Mouse (Mus musculus) thymus, adult 2 months (tissue): ENCODE results near the gene Brd3os. TPM values are rescaled to one million over a fixed set of nuclear protein-coding genes. Genes with fewer than 3 reads are reported as not detected.

ENCODE experiments used
- DNase-seq: peaks from one replicate; pipeline ENCODE4 v3.0.0; 2021
- H3K27ac ChIP-seq: fragments of 200-500 bp; 2 replicates; pipeline ENCODE4 v1.5.1; 2012; ENCODE audit warnings: low read length, control low read depth; ENCODE audit not compliant: control insufficient read depth, insufficient read depth
- H3K27me3 ChIP-seq: fragments of 200-500 bp; 2 replicates; pipeline ENCODE4 v1.6.1; 2012; ENCODE audit warnings: mild to moderate bottlenecking, low read length, moderate library complexity, mixed read lengths; ENCODE audit not compliant: control insufficient read depth, insufficient read depth
- H3K36me3 ChIP-seq: fragments of 200-500 bp; 2 replicates; pipeline ENCODE4 v1.6.1; 2012; ENCODE audit warnings: mild to moderate bottlenecking, low read length, moderate library complexity; ENCODE audit not compliant: control insufficient read depth, insufficient read depth
- H3K4me1 ChIP-seq: fragments of 200-500 bp; replicated peaks from 2 replicates; pipeline ENCODE4 v1.6.1; 2012; ENCODE audit warnings: low read length; ENCODE audit not compliant: control insufficient read depth, insufficient read depth
- H3K4me3 ChIP-seq: fragments of 200-500 bp; 2 replicates; pipeline ENCODE4 v1.5.1; 2012; ENCODE audit warnings: mild to moderate bottlenecking, low read length, control low read depth, moderate library complexity; ENCODE audit not compliant: control insufficient read depth, insufficient read depth
- CTCF ChIP-seq: fragments of 200-500 bp; IDR thresholded peaks from 2 replicates; pipeline ENCODE4 v1.5.1; 2012; ENCODE audit warnings: mild to moderate bottlenecking, control low read depth, low read length, moderate library complexity, borderline replicate concordance; ENCODE audit not compliant: control insufficient read depth, poor library complexity, insufficient read depth; ENCODE audit errors: extremely low read depth
- POLR2A ChIP-seq: fragments of 200-500 bp; IDR thresholded peaks from 2 replicates; pipeline ENCODE4 v1.6.1; 2012; ENCODE audit warnings: mild to moderate bottlenecking, low read length, control low read depth, moderate library complexity; ENCODE audit not compliant: control insufficient read depth, poor library complexity, insufficient read depth; ENCODE audit errors: extremely low read depth
- WGBS: fragments of 180-500 bp; shearing (Covaris S2); methylation state at CpG from one replicate; pipeline ENCODE4 v1.1.7; 2018; 5-methylcytosine and 5-hydroxymethylcytosine counted together
- polyA plus RNA-seq: library from polyadenylated mRNA; depleted of rRNA; stranded (reverse); fragments of >200 nt; gene quantifications from 2 replicates; pipeline ENCODE4 v1.2.3, GENCODE M21; 2012; rRNA removed

Gene Brd3os
- polyA plus RNA-seq, 1 experiment, result 1.9 TPM

DNA sequence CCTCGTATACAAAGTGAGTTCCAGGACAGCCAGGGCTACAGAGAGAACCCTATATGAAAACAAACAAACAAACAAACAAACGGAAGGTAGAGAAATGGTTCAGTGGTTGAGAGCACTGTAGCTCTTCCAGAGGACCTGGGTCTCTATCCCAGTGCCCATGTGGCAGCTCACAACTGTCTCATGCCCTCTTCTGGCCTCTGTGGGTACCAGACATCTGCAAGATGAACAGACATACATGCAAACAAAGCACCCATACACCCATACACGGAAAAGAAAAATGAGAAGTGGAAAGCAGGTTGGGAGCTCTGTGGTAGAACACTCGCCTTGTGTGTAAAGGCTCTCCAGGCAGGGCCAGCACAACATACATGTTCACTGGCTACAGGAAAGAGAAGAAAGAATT, 38.2 kb downstream of the Brd3os start:
- H3K36me3 ChIP-seq, result no peaks in the 10 kb centered on the region
- H3K27ac ChIP-seq, result no peak overlapping the region
- no peak for TF ChIP-seq CTCF
- TF ChIP-seq POLR2A, result no peak

DNA sequence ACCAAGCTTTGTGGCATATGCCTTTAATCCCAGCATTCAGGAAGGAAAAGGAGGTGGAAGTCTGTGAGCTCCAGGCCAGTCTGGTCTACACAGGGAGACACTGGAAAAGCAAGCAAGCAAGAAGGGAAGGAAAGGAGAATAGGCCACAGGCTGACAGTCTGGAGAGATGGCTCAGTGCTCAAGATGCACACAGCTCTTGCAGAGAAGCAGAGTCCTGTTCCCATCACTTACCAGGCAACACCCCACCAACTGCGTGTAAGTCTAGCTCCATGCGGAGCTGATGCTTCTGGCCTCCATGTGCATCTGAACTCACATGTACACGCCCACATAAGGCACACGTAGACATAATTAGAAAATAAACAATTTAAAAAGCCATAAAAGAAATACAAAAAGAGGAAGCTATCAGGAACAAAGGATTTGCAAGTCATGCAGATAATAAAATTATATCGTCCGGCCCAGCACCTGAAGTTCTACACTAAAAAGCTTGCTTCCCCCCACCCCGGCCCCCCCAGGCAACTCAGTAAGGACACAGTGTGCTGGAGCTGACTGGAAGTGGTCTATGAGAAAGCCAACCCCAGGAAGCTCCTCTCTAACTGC, 40.2 kb downstream of the Brd3os start:
- Histone ChIP-seq H3K27ac (no peak overlapping the region), H3K4me1 (no peaks in the 10 kb centered on the region), H3K4me3 (no peak overlapping the region), H3K36me3 (no peaks in the 10 kb centered on the region), H3K27me3 (no peaks in the 10 kb centered on the region)
- TF ChIP-seq POLR2A (no peak), CTCF (no peak)
- no peak for DNase-seq
- WGBS, result 52% methylated on average over 7 of the region's 7 CpGs

More for the DNA sequence above, 38.2 kb downstream of the Brd3os start:
- 72% methylated on average over 4 of the region's 4 CpGs for WGBS
- H3K27me3 ChIP-seq, result no peaks in the 10 kb centered on the region
- no peak for DNase-seq
- no peak overlapping the region for H3K4me3 ChIP-seq
- no peaks in the 10 kb centered on the region for H3K4me1 ChIP-seq

DNA sequence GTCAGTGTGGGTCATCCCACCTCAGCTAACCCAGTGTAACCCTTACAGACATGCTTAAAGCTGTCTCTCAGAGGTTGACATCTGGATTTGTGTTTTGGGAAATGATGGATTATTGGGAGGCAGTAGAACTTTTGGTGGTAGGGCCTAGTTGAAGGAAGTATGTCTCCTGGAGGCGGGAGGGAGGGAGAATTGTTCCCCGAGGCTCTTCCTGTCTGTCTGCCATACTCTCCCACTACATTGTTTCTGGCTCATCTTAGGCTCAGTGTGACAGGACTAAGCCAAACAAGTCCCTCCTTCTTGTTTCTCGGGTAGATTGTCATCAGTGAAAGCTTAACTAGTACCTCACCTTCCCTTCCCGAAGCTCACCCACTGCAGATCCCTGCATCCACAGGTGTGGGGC, 44.6 kb downstream of the Brd3os start:
- Histone ChIP-seq H3K4me1 (no peaks in the 10 kb centered on the region), H3K27ac (no peak overlapping the region)
- WGBS, result 83% methylated on average over 4 of the region's 4 CpGs

DNA sequence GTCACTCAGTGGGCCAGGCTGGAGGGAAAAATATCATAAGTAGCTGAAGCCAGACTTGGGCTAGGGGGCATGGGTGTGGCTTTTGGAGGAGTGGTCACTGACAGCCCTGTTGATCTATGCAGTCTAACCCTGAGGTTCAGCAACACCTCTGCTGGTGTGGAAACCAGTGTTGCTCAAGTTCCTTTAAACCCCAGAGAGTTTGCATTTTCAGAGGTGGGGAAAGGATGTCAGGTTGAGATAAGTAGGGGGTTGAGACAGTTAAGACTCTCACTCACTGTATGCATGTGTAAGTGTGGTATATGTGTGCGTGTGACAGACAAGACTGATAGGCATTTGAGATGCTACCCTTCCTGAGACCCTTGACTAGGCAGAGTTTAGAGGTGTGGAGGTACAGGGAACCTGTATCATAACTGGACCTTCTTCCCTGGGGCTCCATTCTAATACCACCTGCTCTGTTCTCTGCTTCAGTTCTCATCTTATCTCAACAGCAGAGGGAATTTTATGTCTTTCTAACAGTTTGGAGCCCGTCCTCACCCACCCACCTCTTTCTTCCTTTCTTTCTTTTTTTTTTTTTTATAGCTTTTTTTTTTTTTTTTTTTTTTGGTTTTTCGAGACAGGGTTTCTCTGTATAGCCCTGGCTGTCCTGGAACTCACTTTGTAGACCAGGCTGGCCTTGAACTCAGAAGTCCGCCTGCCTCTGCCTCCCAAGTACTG, 45.4 kb downstream of the Brd3os start:
- 89% methylated on average over 3 of the region's 4 CpGs for WGBS
- no peak for TF ChIP-seq POLR2A
- no peak for TF ChIP-seq CTCF
- Histone ChIP-seq H3K27ac (no peak overlapping the region), H3K4me1 (no peaks in the 10 kb centered on the region), H3K27me3 (no peaks in the 10 kb centered on the region), H3K36me3 (no peaks in the 10 kb centered on the region), H3K4me3 (no peak overlapping the region)
- no peak for DNase-seq

More for the DNA sequence above, 44.6 kb downstream of the Brd3os start:
- no peaks in the 10 kb centered on the region for H3K27me3 ChIP-seq
- H3K4me3 ChIP-seq, result no peak overlapping the region
- no peak for DNase-seq
- H3K36me3 ChIP-seq, result no peaks in the 10 kb centered on the region
- no peak for TF ChIP-seq POLR2A
- TF ChIP-seq CTCF, result no peak

DNA sequence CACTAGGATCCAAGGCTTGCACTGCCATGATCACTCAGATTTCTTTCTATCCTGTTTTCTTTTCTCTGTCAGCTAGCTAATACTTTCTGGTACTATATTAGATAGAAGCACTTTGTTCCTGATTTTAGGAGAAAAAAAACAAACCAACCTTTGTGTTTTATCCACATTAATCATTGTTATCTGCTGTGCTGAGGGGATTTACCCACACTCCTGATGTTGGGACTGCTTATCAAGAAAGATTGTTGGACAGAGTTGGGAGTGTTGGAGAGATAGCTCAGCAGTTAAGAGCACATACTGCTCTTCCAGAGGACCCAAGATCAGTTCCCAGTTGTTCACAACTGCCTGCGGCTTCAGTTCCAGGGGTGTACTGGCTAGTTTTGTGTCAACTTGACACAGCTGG, 46.2 kb downstream of the Brd3os start:
- WGBS, result 100% methylated on average over 1 of the region's 1 CpGs
- Histone ChIP-seq H3K27me3 (no peaks in the 10 kb centered on the region), H3K4me1 (no peaks in the 10 kb centered on the region), H3K36me3 (no peaks in the 10 kb centered on the region), H3K27ac (no peak overlapping the region), H3K4me3 (no peak overlapping the region)
- DNase-seq, result no peak
- TF ChIP-seq POLR2A (no peak), CTCF (no peak)

DNA sequence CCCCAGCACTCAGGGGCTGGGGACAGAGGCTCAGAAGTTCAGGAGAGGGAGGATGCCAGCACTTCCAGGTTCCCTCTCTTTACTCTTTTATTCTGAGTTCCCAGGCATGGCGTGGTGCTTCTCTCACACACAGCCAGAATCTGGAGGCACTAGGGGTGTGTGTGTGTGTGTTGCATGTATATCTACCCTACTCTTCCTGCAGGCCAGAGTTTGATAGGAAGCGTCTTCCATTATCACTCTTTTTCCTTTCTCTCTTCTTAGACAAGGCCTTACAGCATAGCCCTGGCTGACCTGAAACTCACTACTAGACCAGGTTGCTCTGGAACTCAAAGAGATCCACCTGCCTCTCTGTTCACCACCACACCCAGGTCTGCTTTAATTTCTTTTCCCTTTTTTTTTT, 48.8 kb downstream of the Brd3os start:
- 100% methylated on average over 2 of the region's 2 CpGs for WGBS
- no peak overlapping the region for H3K4me3 ChIP-seq
- no peak overlapping the region for H3K27ac ChIP-seq

More for the DNA sequence above, 48.8 kb downstream of the Brd3os start:
- Histone ChIP-seq H3K27me3 (no peaks in the 10 kb centered on the region), H3K4me1 (no peaks in the 10 kb centered on the region), H3K36me3 (no peaks in the 10 kb centered on the region)
- DNase-seq, result no peak
- TF ChIP-seq POLR2A (no peak), CTCF (no peak)

Other genes starting within 250 kb of the Brd3os start
- 10.5 and 12.3 TPM in 2 replicates for gene Sardh, start 194.0 kb upstream of the Brd3os start, polyA plus RNA-seq
- gene Vav2, start 15.3 kb upstream of the Brd3os start, polyA plus RNA-seq, result 48.0 and 50.4 TPM in 2 replicates
- 53.5 and 74.9 TPM in 2 replicates for gene Brd3, start 65.3 kb downstream of the Brd3os start, polyA plus RNA-seq
- gene Wdr5, start 72.8 kb downstream of the Brd3os start, polyA plus RNA-seq, result 42.9 and 49.5 TPM in 2 replicates
- 35.9 and 40.3 TPM in 2 replicates for gene Rxra, start 234.1 kb downstream of the Brd3os start, polyA plus RNA-seq